Mouse (Mus musculus): ENCODE measurements around the gene Oxct2b. TPM values are rescaled to one million over a fixed set of nuclear protein-coding genes. Genes with fewer than 3 reads are reported as not detected.

Gene Oxct2b
- total and polyA plus RNA-seq, 3 experiments, result not detected

DNA sequence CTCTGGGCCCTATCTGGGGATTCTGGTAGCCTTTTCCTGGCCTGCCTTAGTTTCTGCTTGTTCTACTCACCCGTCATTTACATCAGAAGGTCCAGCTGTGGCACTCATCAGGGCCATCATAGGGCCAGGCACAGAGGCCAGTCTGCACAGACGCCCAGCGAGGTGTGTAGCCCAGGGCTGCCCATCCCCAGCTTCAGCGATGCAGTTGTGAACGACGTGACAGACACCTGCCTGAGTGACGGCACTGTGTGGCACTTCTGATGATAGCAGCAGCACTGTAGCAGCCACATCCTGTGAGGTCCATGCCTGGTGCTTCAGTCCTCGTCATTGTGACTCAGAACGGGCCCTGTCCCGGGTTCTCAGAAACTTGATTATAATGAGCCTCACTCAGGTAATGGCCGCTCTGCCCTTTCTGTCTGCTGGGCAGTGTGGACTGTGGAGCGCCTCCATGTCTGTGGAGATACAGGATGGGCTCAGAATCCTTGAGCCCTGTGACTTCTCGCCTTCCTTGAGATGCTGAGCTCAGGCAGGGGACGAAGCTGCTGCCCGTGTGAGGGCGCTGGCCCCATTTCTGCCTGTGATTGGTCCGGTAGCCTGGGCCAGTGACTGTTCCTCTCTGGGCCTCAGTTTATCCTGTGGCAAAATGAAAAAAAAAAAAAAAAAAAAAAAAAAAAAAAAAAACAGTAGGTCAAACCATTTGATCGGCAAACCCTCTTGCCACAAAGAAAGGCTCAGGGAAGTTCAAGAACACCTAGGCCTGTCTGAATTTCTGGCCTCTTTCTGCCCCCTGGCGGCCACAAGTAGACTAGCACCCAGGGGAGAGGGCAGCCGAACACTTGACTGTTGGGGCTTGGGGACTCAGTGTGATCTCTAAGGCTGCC is 33.5 kb upstream of the Oxct2b start:
- Histone ChIP-seq H3K4me3 (replicated peaks in 1 of 3; ENCODE audit: low read depth in 2 of 3, low read length in 2 of 3, poor library complexity in 1 of 3) (no peak overlapping the region), H3K9me3 (replicated peaks; ENCODE audit: low read length) (no peaks in the 10 kb centered on the region), H3K4me2 (ENCODE audit: insufficient read depth, low read depth, poor library complexity, severe bottlenecking) (no peak overlapping the region), H3K27ac (ENCODE audit: insufficient read depth, low read depth) (no peak overlapping the region), H3K9ac (ENCODE audit: insufficient read depth, low read depth) (no peak overlapping the region), H3K36me3 (replicated peaks in 1 of 2; ENCODE audit: control insufficient read depth in 1 of 2, insufficient read depth in 1 of 2, low read length in 1 of 2) (no peaks in the 10 kb centered on the region), H3K4me1 (ENCODE audit: control insufficient read depth in 1 of 2, insufficient read depth in 2 of 2) (0 out of 4 replicates have a peak, but pooled peaks cover 0 to 4% of the 10 kb centered on the region in 2 experiments), H3K27me3 (replicated peaks) (peaks cover 8% of the 10 kb centered on the region), H3K79me2 (replicated peaks; ENCODE audit: control insufficient read depth, extremely low read depth, insufficient read depth, poor library complexity, severe bottlenecking) (no peaks in the 10 kb centered on the region)
- dilution Hi-C loops (cut with MboI; ENCODE audit: extremely low pct_ligation_motif_present, extremely low pct_unique_long_range_greater_than_20kb, low sequenced_read_pairs) (no loop called here), in situ Hi-C loops (cut with MboI; ENCODE audit: low pct_ligation_motif_present, low pct_unique_long_range_greater_than_20kb, low sequenced_read_pairs) (loop anchor here (5.0 to 10.0 kb wide), 2 partner anchors 80 to 278 kb away; no protein-coding TSS in a partner anchor)
- peak; percentile 71 for DNase-seq (ENCODE audit: extremely low read depth)
- TF ChIP-seq RAD21 (IDR thresholded peaks at IDR 0.05; ENCODE audit: low read depth, low read length) (peak; percentile 91), SMC3 (IDR thresholded peaks at IDR 0.05; ENCODE audit: low read depth, low read length) (peak; percentile 87), EP300 (IDR thresholded peaks at IDR 0.05; ENCODE audit: low read length) (no peak), CTCF (conservative IDR thresholded peaks at IDR 0.05 in 1 of 2, IDR thresholded peaks at IDR 0.05 in 1 of 2; ENCODE audit: low read depth in 2 of 2, low read length in 2 of 2) (peak; percentile 51 to 92), ELF1 (IDR thresholded peaks at IDR 0.05; ENCODE audit: low read depth, low read length) (no peak), MAFK (IDR thresholded peaks at IDR 0.05; ENCODE audit: insufficient replicate concordance, low read length) (no peak), ZC3H11A (IDR thresholded peaks at IDR 0.05; ENCODE audit: low read depth, low read length) (peak; percentile 58)

DNA sequence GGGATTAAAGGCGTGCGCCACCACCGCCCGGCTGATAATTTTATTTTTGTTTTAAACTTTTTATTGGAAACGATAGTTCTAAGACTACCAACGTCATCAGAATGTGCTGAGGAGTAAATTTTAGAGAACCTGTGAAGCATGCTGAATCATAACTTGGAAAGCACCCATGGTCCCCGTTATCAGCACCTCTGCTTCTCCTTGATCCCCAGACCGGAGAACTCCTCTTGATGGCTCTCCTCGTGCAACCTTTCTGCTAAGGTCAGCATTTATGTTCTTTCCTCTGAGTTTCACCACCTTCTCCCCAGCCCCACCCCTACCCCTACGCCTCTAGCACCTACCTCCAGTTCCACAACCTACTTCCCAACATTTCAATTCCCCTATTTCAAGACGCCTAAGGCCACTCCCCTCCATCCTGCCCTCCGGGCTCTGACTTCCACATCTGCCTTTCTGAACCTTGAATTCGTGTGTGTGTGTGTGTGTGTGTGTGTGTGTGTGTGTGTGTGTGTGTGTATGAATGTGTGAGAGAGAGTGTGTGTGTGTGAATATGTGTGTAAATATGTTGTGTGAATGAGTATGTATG is 32.7 kb upstream of the Oxct2b start:
- Histone ChIP-seq H3K79me2 (replicated peaks; ENCODE audit: control insufficient read depth, extremely low read depth, insufficient read depth, poor library complexity, severe bottlenecking) (no peaks in the 10 kb centered on the region), H3K9ac (ENCODE audit: insufficient read depth, low read depth) (no peak overlapping the region), H3K27me3 (replicated peaks) (peaks cover 7% of the 10 kb centered on the region), H3K4me2 (ENCODE audit: insufficient read depth, low read depth, poor library complexity, severe bottlenecking) (no peak overlapping the region), H3K4me3 (replicated peaks in 1 of 3; ENCODE audit: low read depth in 2 of 3, low read length in 2 of 3, poor library complexity in 1 of 3) (no peak overlapping the region), H3K36me3 (replicated peaks in 1 of 2; ENCODE audit: control insufficient read depth in 1 of 2, insufficient read depth in 1 of 2, low read length in 1 of 2) (no peaks in the 10 kb centered on the region), H3K27ac (ENCODE audit: insufficient read depth, low read depth) (no peak overlapping the region), H3K9me3 (replicated peaks; ENCODE audit: low read length) (no peaks in the 10 kb centered on the region), H3K4me1 (ENCODE audit: control insufficient read depth in 1 of 2, insufficient read depth in 2 of 2) (0 out of 4 replicates have a peak, but pooled peaks cover 0 to 4% of the 10 kb centered on the region in 2 experiments)
- no peak for TF ChIP-seq RAD21 (IDR thresholded peaks at IDR 0.05; ENCODE audit: low read depth, low read length)
- dilution Hi-C loops (cut with MboI; ENCODE audit: extremely low pct_ligation_motif_present, extremely low pct_unique_long_range_greater_than_20kb, low sequenced_read_pairs), result no loop called here
- DNase-seq (ENCODE audit: extremely low read depth), result no peak
- in situ Hi-C loops (cut with MboI; ENCODE audit: low pct_ligation_motif_present, low pct_unique_long_range_greater_than_20kb, low sequenced_read_pairs), result loop anchor here (5.0 to 10.0 kb wide), 2 partner anchors 81 to 279 kb away; no protein-coding TSS in a partner anchor

DNA sequence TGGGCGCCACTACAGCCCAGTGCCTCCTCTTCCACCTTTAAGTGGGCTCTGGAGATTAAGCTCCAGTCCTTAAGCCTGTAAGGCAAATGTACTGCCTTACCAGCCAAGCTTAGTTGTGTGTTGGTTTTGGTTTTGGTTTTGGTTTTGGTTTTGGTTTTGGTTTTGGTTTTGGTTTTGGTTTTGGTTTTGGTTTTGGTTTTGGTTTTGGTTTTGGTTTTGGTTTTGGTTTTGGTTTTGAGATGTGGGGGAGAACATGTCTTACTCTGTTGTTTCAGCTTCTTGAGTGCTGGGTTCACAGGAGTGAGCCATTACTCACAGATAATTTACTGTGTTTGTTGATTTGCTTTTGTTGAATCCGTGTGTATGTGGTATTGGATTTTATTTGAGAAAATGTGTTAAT is 30.8 kb upstream of the Oxct2b start:
- TF ChIP-seq IRF4 (IDR thresholded peaks at IDR 0.05; ENCODE audit: low read depth, low read length) (peak; percentile 79), EP300 (IDR thresholded peaks at IDR 0.05; ENCODE audit: low read length) (peak; percentile 54), ZC3H11A (IDR thresholded peaks at IDR 0.05; ENCODE audit: low read depth, low read length) (no peak), MAFK (IDR thresholded peaks at IDR 0.05; ENCODE audit: insufficient replicate concordance, low read length) (no peak), ETS1 (conservative IDR thresholded peaks at IDR 0.05; ENCODE audit: low read depth, low read length) (peak; percentile 97)
- DNase-seq (ENCODE audit: extremely low read depth), result no peak
- in situ Hi-C loops (cut with MboI; ENCODE audit: low pct_ligation_motif_present, low pct_unique_long_range_greater_than_20kb, low sequenced_read_pairs), result loop anchor here (10.0 kb wide), 1 partner anchor 280 kb away; no protein-coding TSS in a partner anchor
- no peak overlapping the region for H3K4me3 ChIP-seq (replicated peaks in 1 of 3; ENCODE audit: low read depth in 2 of 3, low read length in 2 of 3, poor library complexity in 1 of 3)
- no peak overlapping the region for H3K27ac ChIP-seq (ENCODE audit: insufficient read depth, low read depth)
- H3K4me2 ChIP-seq (ENCODE audit: insufficient read depth, low read depth, poor library complexity, severe bottlenecking), result no peak overlapping the region
- dilution Hi-C loops (cut with MboI; ENCODE audit: extremely low pct_ligation_motif_present, extremely low pct_unique_long_range_greater_than_20kb, low sequenced_read_pairs), result no loop called here
- H3K4me1 ChIP-seq (ENCODE audit: control insufficient read depth in 1 of 2, insufficient read depth in 2 of 2), result 0 out of 4 replicates have a peak, but pooled peaks cover 0 to 4% of the 10 kb centered on the region in 2 experiments
- no peaks in the 10 kb centered on the region for H3K27me3 ChIP-seq (replicated peaks)
- no peaks in the 10 kb centered on the region for H3K79me2 ChIP-seq (replicated peaks; ENCODE audit: control insufficient read depth, extremely low read depth, insufficient read depth, poor library complexity, severe bottlenecking)
- no peak overlapping the region for H3K9ac ChIP-seq (ENCODE audit: insufficient read depth, low read depth)
- no peaks in the 10 kb centered on the region for H3K9me3 ChIP-seq (replicated peaks; ENCODE audit: low read length)
- H3K36me3 ChIP-seq (replicated peaks in 1 of 2; ENCODE audit: control insufficient read depth in 1 of 2, insufficient read depth in 1 of 2, low read length in 1 of 2), result no peaks in the 10 kb centered on the region

Data from CH12.LX (cell line).